Mouse (Mus musculus) neural tube, embryonic 11.5 days (tissue): ENCODE data around the gene Mrpl24. TPM values are rescaled to one million over a fixed set of nuclear protein-coding genes. Genes with fewer than 3 reads are reported as not detected.

Source experiments
- ATAC-seq: fragments of 200-750 bp; cut with Nextera tagmentation; 2 replicates; pipeline ENCODE4 v1.8.0; 2017; ENCODE audit warnings: moderate number of reproducible peaks, mild to moderate bottlenecking, moderate TSS enrichment, moderate library complexity; ENCODE audit not compliant: insufficient read depth, low FRiP score, low TSS enrichment
- DNase-seq: peaks from one replicate; pipeline ENCODE4 v3.0.0-alpha.2; 2015; ENCODE audit warnings: low spot score
- H3K27ac ChIP-seq: fragments of 300-500 bp; sonication (generic); 2 replicates; pipeline ENCODE4 v1.5.1; 2014; ENCODE audit warnings: low read depth, mild to moderate bottlenecking, low read length
- H3K27me3 ChIP-seq: fragments of 300-500 bp; sonication (generic); 2 replicates; pipeline ENCODE4 v1.6.1; 2014; ENCODE audit warnings: mild to moderate bottlenecking, low read length, mixed read lengths; ENCODE audit not compliant: control insufficient read depth, insufficient read depth
- H3K36me3 ChIP-seq: fragments of 300-500 bp; sonication (generic); 2 replicates; pipeline ENCODE4 v1.6.1; 2014; ENCODE audit warnings: mild to moderate bottlenecking, low read length, moderate library complexity, mixed read lengths; ENCODE audit not compliant: control insufficient read depth, insufficient read depth
- H3K4me1 ChIP-seq: fragments of 300-500 bp; sonication (generic); 2 replicates; pipeline ENCODE4 v1.6.1; 2014; ENCODE audit warnings: low read length, mixed read lengths; ENCODE audit not compliant: control insufficient read depth, insufficient read depth
- H3K4me2 ChIP-seq: fragments of 300-500 bp; sonication (generic); 2 replicates; pipeline ENCODE4 v1.6.1; 2014; ENCODE audit warnings: low read depth, mild to moderate bottlenecking, moderate library complexity
- H3K4me3 ChIP-seq: fragments of 300-500 bp; sonication (generic); 2 replicates; pipeline ENCODE4 v1.5.1; 2014; ENCODE audit warnings: low read depth, low read length
- H3K9ac ChIP-seq: fragments of 300-500 bp; sonication (generic); 2 replicates; pipeline ENCODE4 v1.6.1; 2014; ENCODE audit warnings: mild to moderate bottlenecking, low read length
- H3K9me3 ChIP-seq: fragments of 300-500 bp; sonication (generic); 2 replicates; pipeline ENCODE4 v1.6.1; 2016; ENCODE audit warnings: low read length; ENCODE audit not compliant: control insufficient read depth
- WGBS: fragments of 180-500 bp; shearing (Covaris S2); extraction: QIAGEN DNeasy Blood & Tissue Kit; methylation state at CpG from one replicate; pipeline ENCODE4 v1.1.7; 2014; 5-methylcytosine and 5-hydroxymethylcytosine counted together
- polyA plus RNA-seq: library from polyadenylated mRNA; unstranded; fragments of >200 nt; fragmentation: Nextera tagmentation; extraction: Ambion mirVana; gene quantifications from 2 replicates; pipeline ENCODE4 v1.2.1, GENCODE M21; 2014

The Mrpl24 gene
- polyA plus RNA-seq, 1 experiment from 2014 or later: 79.2 TPM

- H3K4me1 ChIP-seq: peaks cover 29% of the 10 kb centered on the region
- peaks cover 3% of the 10 kb centered on the region; the same call in 1 of the 2 replicates for H3K36me3 ChIP-seq
- H3K9ac ChIP-seq: peak overlapping the region; percentile 31
- no peak for ATAC-seq
- H3K4me2 ChIP-seq: no peak overlapping the region
- no peak overlapping the region for H3K4me3 ChIP-seq
- peak overlapping the region; percentile 53; the same call in 1 of the 2 replicates for H3K27ac ChIP-seq
- DNase-seq: no peak
- H3K9me3 ChIP-seq: no peaks in the 10 kb centered on the region
- 12% methylated on average over 4 of the region's 4 CpGs for WGBS
- H3K27me3 ChIP-seq: no peaks in the 10 kb centered on the region
These were observed 39.2 kb downstream of the Mrpl24 start for GRCm38 (mm10) chr3:87958476-87958875.

DNA sequence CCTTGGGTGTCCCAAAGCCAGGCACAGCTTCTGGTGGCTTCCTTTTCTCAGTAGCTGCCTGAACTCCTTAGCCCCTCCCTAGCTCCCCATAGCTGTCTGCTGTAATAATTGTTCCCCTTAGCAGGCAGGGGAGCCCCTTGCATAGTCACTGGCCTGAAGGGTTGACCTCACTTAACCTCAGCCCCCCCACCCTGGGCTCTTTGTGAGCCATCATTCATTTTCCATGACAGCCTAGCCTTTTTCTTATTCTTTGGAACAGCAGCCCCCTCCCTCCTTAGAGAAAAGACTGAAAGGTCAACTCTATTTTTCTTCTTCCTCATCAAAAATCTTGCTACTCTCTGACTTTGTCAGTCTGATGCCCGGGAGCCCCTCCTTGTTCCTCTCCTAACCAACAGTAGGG is 39.7 kb downstream of the Mrpl24 start:
- no peaks in the 10 kb centered on the region for H3K9me3 ChIP-seq
- peak overlapping the region; percentile 96 for H3K27ac ChIP-seq
- DNase-seq (no peak), ATAC-seq (no peak)
- no peaks in the 10 kb centered on the region for H3K27me3 ChIP-seq
- no peak overlapping the region for H3K4me3 ChIP-seq
- WGBS: 20% methylated on average over 1 of the region's 1 CpGs
- H3K4me1 ChIP-seq: peaks cover 29% of the 10 kb centered on the region
- H3K9ac ChIP-seq: no peak overlapping the region
- no peak overlapping the region for H3K4me2 ChIP-seq
- H3K36me3 ChIP-seq: peaks cover 3% of the 10 kb centered on the region; the same call in 1 of the 2 replicates

DNA sequence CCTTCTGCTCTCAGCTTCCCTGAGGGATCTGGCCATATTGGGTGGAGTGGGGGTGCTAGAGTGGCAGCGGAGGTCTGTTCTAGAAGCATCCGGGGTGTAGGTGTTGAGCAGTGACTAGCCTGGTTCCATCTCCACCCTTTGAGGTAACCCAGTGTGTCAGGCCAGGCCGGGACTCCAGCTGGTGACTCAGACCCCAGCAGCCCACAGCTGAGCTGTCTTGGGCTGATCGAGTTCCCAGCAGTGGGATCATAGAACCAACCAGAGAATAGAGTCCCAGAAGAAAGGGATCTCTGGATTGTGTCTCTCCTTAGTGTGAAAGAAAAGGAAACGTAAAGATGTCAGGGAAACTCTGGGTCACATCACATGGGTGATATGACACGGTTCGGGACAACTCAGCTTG is 40.1 kb downstream of the Mrpl24 start:
- no peak for DNase-seq
- Histone ChIP-seq H3K4me1 (peaks cover 29% of the 10 kb centered on the region), H3K4me3 (no peak overlapping the region), H3K4me2 (no peak overlapping the region; the same call in 1 of the 2 replicates), H3K27me3 (no peaks in the 10 kb centered on the region), H3K9me3 (no peaks in the 10 kb centered on the region), H3K36me3 (no peaks in the 10 kb centered on the region; the same call in 1 of the 2 replicates), H3K9ac (no peak overlapping the region), H3K27ac (peak overlapping the region; percentile 96; the same call in 1 of the 2 replicates)
- WGBS: 42% methylated on average over 7 of the region's 7 CpGs
- ATAC-seq: no peak

DNA sequence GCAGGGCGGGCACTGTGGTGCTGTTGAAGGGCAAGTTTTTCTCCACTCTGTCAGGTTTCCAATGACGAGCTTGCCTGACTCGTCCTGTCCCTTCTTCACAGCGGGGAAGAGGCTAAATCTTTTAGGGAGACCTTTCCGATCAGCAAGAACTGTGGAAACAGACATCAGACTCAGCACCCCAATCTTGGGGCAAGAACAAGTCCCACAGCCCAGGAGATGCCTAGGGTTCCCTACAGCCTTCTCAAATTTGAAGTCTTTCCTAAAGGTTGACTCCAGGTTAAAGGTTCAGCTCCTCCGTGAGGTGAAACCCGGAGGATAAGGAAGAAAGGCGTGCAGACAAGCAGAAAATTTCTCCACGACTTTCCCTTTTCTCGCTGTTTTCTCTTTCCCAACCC is 40.9 kb downstream of the Mrpl24 start:
- ATAC-seq (no peak), DNase-seq (no peak)
- Histone ChIP-seq H3K4me2 (peak overlapping the region; percentile 77), H3K27ac (peak overlapping the region; percentile 96), H3K27me3 (no peaks in the 10 kb centered on the region), H3K9me3 (no peaks in the 10 kb centered on the region), H3K9ac (peak overlapping the region; percentile 75), H3K36me3 (no peaks in the 10 kb centered on the region), H3K4me3 (peak overlapping the region; percentile 37), H3K4me1 (peaks cover 29% of the 10 kb centered on the region)
- 4% methylated on average over 10 of the region's 10 CpGs for WGBS

GRCm38 (mm10) chr3:87960586-87961191 is 41.4 kb downstream of the Mrpl24 start:
- H3K27ac ChIP-seq: peak overlapping the region; percentile 96
- no peaks in the 10 kb centered on the region for H3K9me3 ChIP-seq
- H3K4me1 ChIP-seq: peaks cover 29% of the 10 kb centered on the region
- under 1% methylated on average over 27 of the region's 27 CpGs for WGBS
- no peaks in the 10 kb centered on the region for H3K36me3 ChIP-seq
- H3K4me2 ChIP-seq: peak overlapping the region; percentile 77
- DNase-seq: peak; percentile 97
- no peaks in the 10 kb centered on the region for H3K27me3 ChIP-seq
- H3K9ac ChIP-seq: peak overlapping the region; percentile 75
- peak; percentile 94 for ATAC-seq
- H3K4me3 ChIP-seq: peak overlapping the region; percentile 37

- H3K4me3 ChIP-seq: peak overlapping the region; percentile 82
- DNase-seq: peak; percentile 83
- no peaks in the 10 kb centered on the region for H3K27me3 ChIP-seq
- peak overlapping the region; percentile 95 for H3K4me2 ChIP-seq
- ATAC-seq: no peak
- no peaks in the 10 kb centered on the region for H3K9me3 ChIP-seq
- H3K9ac ChIP-seq: peak overlapping the region; percentile 87; the same call in 1 of the 2 replicates
- WGBS: under 1% methylated on average over 21 of the region's 21 CpGs
- peaks cover 35% of the 10 kb centered on the region for H3K4me1 ChIP-seq
- peaks cover under 1% of the 10 kb centered on the region for H3K36me3 ChIP-seq
- peak overlapping the region; percentile 72 for H3K27ac ChIP-seq
These were observed 51.1 kb downstream of the Mrpl24 start for GRCm38 (mm10) chr3:87970184-87970938.

- Histone ChIP-seq H3K36me3 (peaks cover 4% of the 10 kb centered on the region), H3K27me3 (no peaks in the 10 kb centered on the region), H3K9ac (peak within 1 kb of the TSS; percentile 87), H3K4me1 (peaks cover 37% of the 10 kb centered on the region), H3K4me3 (peak within 1 kb of the TSS; percentile 82), H3K9me3 (no peaks in the 10 kb centered on the region), H3K27ac (peak within 1 kb of the TSS; percentile 72), H3K4me2 (peak within 1 kb of the TSS; percentile 95)
- DNase-seq (peak; percentile 92), ATAC-seq (peak; percentile 53)
- WGBS: 0% methylated on average over 44 of the region's 44 CpGs
These were observed 51.7 kb downstream of the Mrpl24 start, which contains the start of gene Nes for GRCm38 (mm10) chr3:87970939-87971488. Nes (plus strand) TSS chr3:87971078.

- H3K9me3 ChIP-seq: no peaks in the 10 kb centered on the region
- peak overlapping the region; percentile 95 for H3K4me2 ChIP-seq
- no peak for ATAC-seq
These were observed 52.3 kb downstream of the Mrpl24 start for GRCm38 (mm10) chr3:87971489-87972202.

More at GRCm38 (mm10) chr3:87971489-87972202, 52.3 kb downstream of the Mrpl24 start:
- WGBS: under 1% methylated on average over 60 of the region's 60 CpGs
- peaks cover 38% of the 10 kb centered on the region for H3K4me1 ChIP-seq
- H3K36me3 ChIP-seq: peaks cover 4% of the 10 kb centered on the region
- no peaks in the 10 kb centered on the region for H3K27me3 ChIP-seq
- H3K9ac ChIP-seq: peak overlapping the region; percentile 87
- peak overlapping the region; percentile 90 for H3K27ac ChIP-seq
- H3K4me3 ChIP-seq: peak overlapping the region; percentile 82
- DNase-seq: no peak
